In genomic region chr10:114509186-114509585, GRCm38 (mm10) we compare ENCODE assay signal across 17 mouse cellular contexts.
A peak's percentile ranks its signal among the peaks of the same experiment; 100 is the strongest.
DNase-seq lines count a peak whose midpoint lies in the region; ATAC-seq lines count a peak whose summit lies in the region.
"Had no signal": no experiment of that assay in that cellular context is flagged by ENCODE, and none has a peak within 500 bp of the region (broad histone marks: within the 10 kb centered on the region; RNA-seq: fewer than 3 reads in every experiment).

No protein-coding gene starts in this region.

- ATAC-seq in megakaryocyte progenitor cell, adult 5-6 weeks (replicated peaks; ENCODE audit: poor library complexity), result no peak
- ATAC-seq: forebrain, embryonic 13.5 days; forebrain, embryonic 15.5 days had no signal

- DNase-seq in frontal cortex, adult 2 months (ENCODE audit: extremely low spot score in 1 of 2, low spot score in 1 of 2), result peak; percentile 36 to 43
- no peak for DNase-seq in frontal cortex, postnatal 10 days (ENCODE audit: low spot score in 2 of 2)
- peak; percentile 35 for DNase-seq in right cerebral cortex, adult 18-20 months
- no peak for DNase-seq in right cerebral cortex, postnatal 4 days
- peak; percentile 77 for DNase-seq in brain, adult 2 months (ENCODE audit: low read depth, low spot score)
- DNase-seq in telencephalon, adult 2 months (ENCODE audit: low read depth, low spot score), result peak; percentile 56
- DNase-seq: adrenal gland, adult 2 months; adrenal gland, postnatal 10 days; adrenal gland, postnatal 25 days; cerebellum, adult 11-12 months; cerebellum, adult 2 months; cerebellum, adult 9-10 months; cerebellum, postnatal 10 days; cerebellum, postnatal 25 days had no signal

Comparison
In these comparisons a context has a peak if more than half of its experiments do, and no peak if none do; other contexts are left out.
1. DNase-seq: peak in frontal cortex, adult 2 months (2 of 2), right cerebral cortex, adult 18-20 months (single experiment), brain, adult 2 months (single experiment) and telencephalon, adult 2 months (single experiment); none in frontal cortex, postnatal 10 days (0 of 2) and right cerebral cortex, postnatal 4 days (single experiment).